Mouse (Mus musculus) forebrain, embryonic 15.5 days (tissue): ENCODE measurements at regions not wholly inside any gene's neighbourhood (a gene's known extent, or its start where the extent isn't known, plus 50 kb on each side); places are given as distances from the start of the nearest gene placed in this dataset.
A peak's percentile ranks its signal among the peaks of the same experiment; 100 is the strongest.

Experiments
- ATAC-seq: fragments of 200-750 bp; cut with Nextera tagmentation; replicated peaks from 2 replicates; pipeline ENCODE4 v1.8.0; 2017; ENCODE audit warnings: mild to moderate bottlenecking, moderate TSS enrichment, moderate library complexity
- H3K27ac ChIP-seq: fragments of 300-500 bp; sonication (generic); replicated peaks from 2 replicates; pipeline ENCODE4 v1.5.1; 2015; ENCODE audit warnings: mild to moderate bottlenecking, inconsistent platforms
- H3K27me3 ChIP-seq: fragments of 300-500 bp; sonication (generic); 2 replicates; pipeline ENCODE4 v1.6.1; 2015; ENCODE audit warnings: inconsistent platforms
- H3K36me3 ChIP-seq: fragments of 300-500 bp; sonication (generic); 2 replicates; pipeline ENCODE4 v1.6.1; 2015; ENCODE audit warnings: mild to moderate bottlenecking, inconsistent platforms
- H3K4me1 ChIP-seq: fragments of 300-500 bp; sonication (generic); 2 replicates; pipeline ENCODE4 v1.6.1; 2015; ENCODE audit warnings: inconsistent platforms
- H3K4me2 ChIP-seq: fragments of 300-500 bp; sonication (generic); replicated peaks from 2 replicates; pipeline ENCODE4 v1.6.1; 2015; ENCODE audit warnings: mild to moderate bottlenecking, inconsistent platforms
- H3K4me3 ChIP-seq: fragments of 300-500 bp; sonication (generic); 2 replicates; pipeline ENCODE4 v1.5.1; 2015; ENCODE audit warnings: mild to moderate bottlenecking, inconsistent platforms
- H3K9ac ChIP-seq: fragments of 300-500 bp; sonication (generic); replicated peaks from 2 replicates; pipeline ENCODE4 v1.6.1; 2015; ENCODE audit warnings: mild to moderate bottlenecking, inconsistent platforms
- H3K9me3 ChIP-seq: fragments of 300-500 bp; sonication (generic); 2 replicates; pipeline ENCODE4 v1.6.1; 2016; ENCODE audit warnings: inconsistent platforms
- WGBS: fragments of 180-500 bp; shearing (Covaris S2); methylation state at CpG from one replicate; pipeline ENCODE4 v1.1.7; 2015; ENCODE audit warnings: mixed read lengths; 5-methylcytosine and 5-hydroxymethylcytosine counted together

- no peak overlapping the region for H3K9ac ChIP-seq
- no peaks in the 10 kb centered on the region for H3K9me3 ChIP-seq
- peak; percentile 69; the same call in 1 of the 2 replicates for ATAC-seq
- 92% methylated on average over 1 of the region's 1 CpGs for WGBS
- H3K36me3 ChIP-seq: no peaks in the 10 kb centered on the region
- no peak overlapping the region for H3K4me2 ChIP-seq
- H3K27me3 ChIP-seq: no peaks in the 10 kb centered on the region
- H3K4me1 ChIP-seq: no peaks in the 10 kb centered on the region
- H3K4me3 ChIP-seq: no peak overlapping the region
- no peak overlapping the region for H3K27ac ChIP-seq
These were observed 1116.3 kb upstream of the Ppp6c start for GRCm38 (mm10) chr2:40342579-40342978.

DNA sequence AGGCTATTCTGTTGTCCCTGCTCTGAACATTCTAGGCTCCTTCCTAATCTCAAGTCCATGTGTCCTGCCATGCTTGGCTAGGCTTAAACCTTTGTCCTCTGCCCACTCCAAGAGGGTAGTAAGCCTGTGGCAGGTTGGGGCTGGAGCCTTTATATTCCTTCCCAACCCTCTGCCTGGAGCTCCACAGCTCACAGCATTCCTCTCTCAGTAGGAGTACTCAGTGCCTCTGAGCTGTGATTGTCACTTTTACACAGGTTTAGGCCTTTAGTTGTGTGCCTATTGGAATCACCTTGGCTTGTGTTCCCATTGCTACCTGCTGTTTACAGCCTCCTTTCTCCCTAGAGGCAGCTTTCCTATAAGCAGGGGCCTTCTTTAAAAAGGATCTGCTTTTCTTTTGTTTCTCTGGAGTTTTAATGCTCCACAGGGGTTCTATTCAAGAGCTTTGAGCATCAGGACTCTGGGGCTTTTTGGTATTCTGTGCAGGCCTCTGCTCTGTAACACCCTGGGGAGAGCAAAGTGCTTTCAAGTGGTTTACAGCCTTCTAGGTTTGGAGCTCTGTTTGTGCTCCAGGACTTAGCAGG is 1106.1 kb upstream of the Ppp6c start:
- Histone ChIP-seq H3K9me3 (no peaks in the 10 kb centered on the region), H3K9ac (no peak overlapping the region), H3K4me3 (no peak overlapping the region), H3K36me3 (no peaks in the 10 kb centered on the region), H3K4me2 (no peak overlapping the region), H3K27me3 (no peaks in the 10 kb centered on the region), H3K27ac (0 out of 2 replicates have a peak overlapping the region, but pooled peaks have one; percentile 1), H3K4me1 (no peaks in the 10 kb centered on the region)
- peak; percentile 73; the same call in 1 of the 2 replicates for ATAC-seq

DNA sequence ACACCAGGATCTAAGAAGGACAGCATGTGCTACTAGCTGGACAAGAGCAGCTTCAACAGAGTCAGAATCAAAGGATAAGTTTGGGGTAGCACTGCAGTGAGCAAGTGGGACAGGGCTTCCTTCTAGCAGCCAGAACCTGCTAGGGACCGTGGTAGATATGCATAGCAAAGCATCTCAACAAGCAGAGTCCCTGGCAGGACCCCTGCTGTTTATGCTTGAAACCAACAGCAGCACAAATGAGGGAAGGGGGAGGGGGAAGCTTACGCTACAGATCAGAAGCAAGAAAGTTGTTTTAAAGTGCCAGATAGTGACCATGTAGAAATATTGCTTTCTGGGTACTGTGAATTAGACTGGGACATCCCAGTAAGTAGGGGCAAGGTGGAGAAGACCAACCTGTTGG is 1095.3 kb upstream of the Ppp6c start:
- Histone ChIP-seq H3K4me1 (no peaks in the 10 kb centered on the region), H3K4me3 (no peak overlapping the region), H3K27me3 (no peaks in the 10 kb centered on the region), H3K9ac (no peak overlapping the region), H3K4me2 (no peak overlapping the region), H3K36me3 (no peaks in the 10 kb centered on the region), H3K9me3 (no peaks in the 10 kb centered on the region), H3K27ac (no peak overlapping the region)
- ATAC-seq: no peak
- WGBS: 37% methylated on average over 2 of the region's 2 CpGs

GRCm38 (mm10) chr2:40320710-40321441 is 1094.6 kb upstream of the Ppp6c start:
- Histone ChIP-seq H3K27ac (no peak overlapping the region), H3K4me2 (no peak overlapping the region), H3K9ac (no peak overlapping the region), H3K4me3 (no peak overlapping the region), H3K27me3 (no peaks in the 10 kb centered on the region), H3K4me1 (no peaks in the 10 kb centered on the region), H3K9me3 (no peaks in the 10 kb centered on the region), H3K36me3 (no peaks in the 10 kb centered on the region)
- 83% methylated on average over 3 of the region's 3 CpGs for WGBS
- no peak for ATAC-seq
